Mouse (Mus musculus) hindbrain, embryonic 10.5 days (tissue): ENCODE results near the gene Hyal6. TPM values are rescaled to one million over a fixed set of nuclear protein-coding genes. Genes with fewer than 3 reads are reported as not detected.

Source experiments
- DNase-seq: peaks from one replicate; pipeline ENCODE4 v3.0.0-alpha.2; 2017; ENCODE audit warnings: low spot score
- H3K27ac ChIP-seq: fragments of 300-500 bp; sonication (generic); 2 replicates; pipeline ENCODE4 v1.5.1; 2016; ENCODE audit warnings: mild to moderate bottlenecking, moderate library complexity
- H3K27me3 ChIP-seq: fragments of 300-500 bp; sonication (generic); 2 replicates; pipeline ENCODE4 v1.6.1; 2016; ENCODE audit warnings: mild to moderate bottlenecking; ENCODE audit not compliant: poor library complexity, insufficient read depth, severe bottlenecking
- H3K36me3 ChIP-seq: fragments of 300-500 bp; sonication (generic); 2 replicates; pipeline ENCODE4 v1.6.1; 2016; ENCODE audit warnings: mild to moderate bottlenecking, moderate library complexity
- H3K4me1 ChIP-seq: fragments of 300-500 bp; sonication (generic); replicated peaks from 2 replicates; pipeline ENCODE4 v1.6.1; 2016; ENCODE audit warnings: mild to moderate bottlenecking
- H3K4me3 ChIP-seq: fragments of 300-500 bp; sonication (generic); 2 replicates; pipeline ENCODE4 v1.5.1; 2016; ENCODE audit warnings: mild to moderate bottlenecking, moderate library complexity
- H3K9me3 ChIP-seq: fragments of 300-500 bp; sonication (generic); 2 replicates; pipeline ENCODE4 v1.6.1; 2016; ENCODE audit warnings: mild to moderate bottlenecking, moderate library complexity
- WGBS: fragments of 180-500 bp; shearing (Covaris S2); methylation state at CpG from one replicate; pipeline ENCODE4 v1.1.7; 2016; 5-methylcytosine and 5-hydroxymethylcytosine counted together
- polyA plus RNA-seq: library from polyadenylated mRNA; unstranded; fragments of >200 nt; fragmentation: Nextera tagmentation; extraction: Ambion mirVana; gene quantifications from 2 replicates; pipeline ENCODE4 v1.2.1, GENCODE M21; 2016

Hyal6 gene
- polyA plus RNA-seq, 1 experiment from 2014 or later, result not detected

DNA sequence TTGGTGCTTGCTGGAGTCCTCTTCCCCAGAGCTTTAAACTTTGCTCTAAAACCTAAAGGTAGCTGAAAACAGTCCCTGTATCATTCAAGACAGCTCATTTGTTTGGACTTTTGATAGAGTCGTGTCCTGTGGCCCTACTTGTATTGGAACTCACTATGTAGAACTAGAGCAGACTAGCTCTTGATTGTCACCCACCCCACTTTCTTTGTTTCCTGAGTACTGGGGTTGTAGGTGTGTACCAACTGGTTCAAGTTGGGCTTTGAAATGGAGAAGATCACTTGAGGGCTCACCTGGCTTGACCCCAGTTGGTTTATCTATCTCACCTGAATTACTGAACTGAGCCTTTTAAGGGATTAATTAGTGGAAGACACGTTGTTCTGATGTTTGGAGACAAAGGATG, 46.1 kb downstream of the Hyal6 start:
- 66% methylated on average over 2 of the region's 2 CpGs for whole genome bisulfite sequencing
- no peak overlapping the region for H3K4me3 ChIP-seq
- no peaks in the 10 kb centered on the region for H3K9me3 ChIP-seq
- no peaks in the 10 kb centered on the region for H3K36me3 ChIP-seq
- no peak overlapping the region for H3K27ac ChIP-seq
- H3K4me1 ChIP-seq, result no peaks in the 10 kb centered on the region
- no peak for DNase-seq
- H3K27me3 ChIP-seq, result no peaks in the 10 kb centered on the region

DNA sequence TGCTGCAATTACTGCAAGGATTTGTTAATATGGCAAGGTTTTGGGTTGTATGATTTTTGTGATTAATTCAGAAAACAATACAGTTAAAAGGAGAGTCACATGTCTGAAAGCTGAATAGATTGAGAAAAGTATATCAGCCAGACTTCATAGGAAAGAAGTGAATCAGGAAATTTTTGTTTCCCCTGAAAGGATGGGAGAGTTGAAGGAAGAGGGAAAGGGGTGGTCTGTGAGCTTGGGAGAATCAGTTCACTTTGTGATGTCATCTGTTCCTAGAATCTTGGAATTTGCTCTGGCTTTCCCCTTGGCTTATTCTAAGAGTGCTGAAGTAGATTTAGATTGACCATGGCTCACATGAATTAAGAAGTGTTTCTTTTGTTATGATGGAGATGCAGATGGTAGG, 57.8 kb downstream of the Hyal6 start, which contains the start of gene Spam1:
Gene Spam1, plus strand, starts transcription at position 301 of the 400 bp plus-strand sequence.
- Histone ChIP-seq H3K4me1 (no peaks in the 10 kb centered on the region), H3K4me3 (no peak within 1 kb of the TSS), H3K27me3 (no peaks in the 10 kb centered on the region), H3K9me3 (no peaks in the 10 kb centered on the region), H3K27ac (no peak within 1 kb of the TSS), H3K36me3 (no peaks in the 10 kb centered on the region)
- DNase-seq, result no peak

Other genes starting within 250 kb of the Hyal6 start
- gene Iqub, start 218.2 kb upstream of the Hyal6 start, polyA plus RNA-seq, result 1.3 and 2.3 TPM in 2 replicates
- 255 and 275 TPM in 2 replicates for gene Ndufa5, start 205.2 kb upstream of the Hyal6 start, polyA plus RNA-seq
- gene Asb15, start 205.1 kb upstream of the Hyal6 start, polyA plus RNA-seq, result not detected in 2 replicates
- not detected in 2 replicates for gene Lmod2, start 135.5 kb upstream of the Hyal6 start, polyA plus RNA-seq
- 63.6 and 68.3 TPM in 2 replicates for gene Wasl, start 68.2 kb upstream of the Hyal6 start, polyA plus RNA-seq
- gene Hyal4, start 15.1 kb downstream of the Hyal6 start, polyA plus RNA-seq, result not detected in 2 replicates
- not detected in 2 replicates for gene Spam1, start 57.9 kb downstream of the Hyal6 start, polyA plus RNA-seq
- not detected in 2 replicates for gene Hyal5, start 124.8 kb downstream of the Hyal6 start, polyA plus RNA-seq
- gene Tmem229a, start 223.1 kb downstream of the Hyal6 start, polyA plus RNA-seq, result 0.63 and 0.88 TPM in 2 replicates